Mouse (Mus musculus) B cell, adult (primary cell): ENCODE measurements around the gene Cby1. TPM values are rescaled to one million over a fixed set of nuclear protein-coding genes. Genes with fewer than 3 reads are reported as not detected.

Experiments used
- total RNA-seq: library from RNA; stranded (reverse); gene quantifications from 4 replicates; pipeline ENCODE4 v1.2.4, GENCODE M21; 2023; ENCODE audit not compliant: inconsistent age

The Cby1 gene
- 6.6 to 9.5 TPM (median 6.8 TPM) in 4 replicates for total RNA-seq

GRCm38 (mm10) chr15:79658531-79659375 lies at the start of gene Cby1, which contains the start of gene Fam227a:
Cby1 (plus strand) TSS chr15:79659199.
Fam227a (minus strand) TSS chr15:79658956.

GRCm38 (mm10) chr15:79670249-79670971 lies 11.4 kb downstream of the Cby1 start, which contains the start of gene Tomm22:
Tomm22 (plus strand) TSS chr15:79670861.

DNA sequence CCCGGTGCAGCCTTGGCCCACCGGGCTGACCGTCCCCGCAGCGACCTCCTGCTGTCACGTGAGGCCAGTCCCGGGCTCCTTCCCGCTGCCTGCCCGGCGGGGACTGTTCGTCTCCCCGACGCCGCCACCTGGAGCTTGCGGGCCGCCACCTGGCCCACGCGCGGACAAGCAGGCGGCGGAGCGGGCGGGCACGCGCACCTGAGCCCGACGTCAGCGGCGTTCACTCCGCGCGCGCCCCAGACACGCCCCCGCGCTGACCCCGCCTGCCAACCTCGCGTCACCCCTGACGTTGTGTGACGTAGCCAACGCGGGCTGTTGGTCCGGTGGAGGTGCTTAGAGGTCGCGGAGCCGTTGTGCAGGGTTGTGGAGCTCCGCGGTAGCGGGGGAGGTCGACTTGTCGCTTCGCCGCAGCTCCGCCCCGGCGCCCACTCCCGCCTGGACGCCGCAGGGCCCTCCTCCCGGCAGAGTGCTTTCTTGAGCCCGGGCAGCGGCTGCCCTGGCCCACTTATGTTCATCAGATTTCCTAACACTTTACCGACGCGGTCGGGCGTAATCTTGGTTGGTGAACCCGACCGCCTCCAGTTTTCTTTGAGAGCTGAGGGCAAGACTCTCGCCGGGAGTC lies 28.8 kb downstream of the Cby1 start, which contains the start of gene Josd1:
TSS of gene Josd1 (minus strand) at position 274 of the 622 bp plus-strand sequence.

GRCm38 (mm10) chr15:79690426-79691022 lies 31.5 kb downstream of the Cby1 start, which contains the start of gene Gtpbp1:
Gtpbp1 (plus strand) TSS chr15:79690845.

Other genes starting within 250 kb of the Cby1 start
- 45.4 to 51.2 TPM (median 47.9 TPM) in 4 replicates for gene Csnk1e, start 203.6 kb upstream of the Cby1 start, total RNA-seq
- not detected in 4 replicates for gene Kcnj4, start 154.0 kb upstream of the Cby1 start, total RNA-seq
- gene Kdelr3, start 142.8 kb upstream of the Cby1 start, total RNA-seq: not detected in 4 replicates
- gene Ddx17, start 112.5 kb upstream of the Cby1 start, total RNA-seq: 401 to 416 TPM (median 406 TPM) in 4 replicates
- gene Dmc1, start 54.1 kb upstream of the Cby1 start, total RNA-seq: 0.30 to 0.39 TPM in 2 of 4 replicates, not detected in the others
- 2.1 to 2.4 TPM (median 2.3 TPM) in 4 replicates for gene Fam227a, start 243 bp upstream of the Cby1 start, total RNA-seq
- 95.1 to 108 TPM (median 104 TPM) in 4 replicates for gene Tomm22, start 11.7 kb downstream of the Cby1 start, total RNA-seq
- 24.3 to 26.6 TPM (median 25.1 TPM) in 4 replicates for gene Josd1, start 28.7 kb downstream of the Cby1 start, total RNA-seq
- 61.4 to 79.2 TPM (median 74.3 TPM) in 4 replicates for gene Gtpbp1, start 31.6 kb downstream of the Cby1 start, total RNA-seq
- 382 to 466 TPM (median 439 TPM) in 4 replicates for gene Sun2, start 83.3 kb downstream of the Cby1 start, total RNA-seq
- gene Dnal4, start 118.7 kb downstream of the Cby1 start, total RNA-seq: 8.2 to 12.4 TPM (median 9.5 TPM) in 4 replicates
- gene Nptxr, start 145.6 kb downstream of the Cby1 start, total RNA-seq: 0.10 to 0.75 TPM (median 0.31 TPM) in 4 replicates
- not detected in 4 replicates for gene Npcd, start 175.0 kb downstream of the Cby1 start, total RNA-seq
- 11.3 to 16.7 TPM (median 14.5 TPM) in 4 replicates for gene Cbx6, start 175.5 kb downstream of the Cby1 start, total RNA-seq
- 346 to 372 TPM (median 358 TPM) in 4 replicates for gene Apobec3, start 232.5 kb downstream of the Cby1 start, total RNA-seq